Mouse (Mus musculus) layer of hippocampus, adult 2 months (tissue): ENCODE results near the gene Sell. TPM values are rescaled to one million over a fixed set of nuclear protein-coding genes. Genes with fewer than 3 reads are reported as not detected.
A peak's percentile ranks its signal among the peaks of the same experiment; 100 is the strongest.

Experiments
- DNase-seq, 2 experiments: peaks; one replicate each; pipeline ENCODE4 v3.0.0; 2022; ENCODE audit warnings: low spot score in 2 of 2
- H3K27ac ChIP-seq: fragments of 200-600 bp; 2 replicates; pipeline ENCODE4 v1.8.1; 2022
- H3K4me3 ChIP-seq: fragments of 200-600 bp; 2 replicates; pipeline ENCODE4 v1.8.1; 2022; ENCODE audit warnings: mild to moderate bottlenecking
- CTCF ChIP-seq: fragments of 200-600 bp; conservative IDR thresholded peaks from 2 replicates; pipeline ENCODE4 v1.8.1; 2022; ENCODE audit warnings: antibody characterized with exemption, mild to moderate bottlenecking, moderate library complexity
- total RNA-seq, 2 experiments: library from RNA; stranded (reverse); gene quantifications; 2 replicates each; pipeline ENCODE4 v1.2.3; 2021

Gene Sell
- total RNA-seq, 2 experiments from 2014 or later = 0.07 TPM; not detected in 1

DNA sequence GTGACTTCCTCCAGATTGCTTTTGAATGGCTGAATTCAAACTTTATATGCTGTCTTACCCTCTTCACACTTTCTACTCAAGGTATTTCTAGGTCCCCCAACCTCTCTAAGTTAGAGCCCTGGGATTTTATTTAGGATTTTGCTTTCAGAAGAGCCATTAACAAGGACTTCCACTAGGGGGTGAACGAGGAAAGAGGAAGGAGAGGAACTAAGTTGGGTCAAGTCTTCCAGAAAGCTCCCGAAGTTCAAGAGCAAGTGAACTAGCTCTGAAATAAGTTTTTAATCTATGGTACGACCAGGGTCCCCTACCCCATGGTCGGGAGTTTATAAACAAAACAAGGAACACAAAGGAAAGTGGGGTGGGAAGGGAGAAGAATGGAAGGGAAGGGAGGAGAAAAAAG is 504 bp upstream of the Sell start:
- H3K4me3 ChIP-seq = no peak overlapping the region
- no peak for DNase-seq
- TF ChIP-seq CTCF = peak; percentile 77
- H3K27ac ChIP-seq = no peak overlapping the region

DNA sequence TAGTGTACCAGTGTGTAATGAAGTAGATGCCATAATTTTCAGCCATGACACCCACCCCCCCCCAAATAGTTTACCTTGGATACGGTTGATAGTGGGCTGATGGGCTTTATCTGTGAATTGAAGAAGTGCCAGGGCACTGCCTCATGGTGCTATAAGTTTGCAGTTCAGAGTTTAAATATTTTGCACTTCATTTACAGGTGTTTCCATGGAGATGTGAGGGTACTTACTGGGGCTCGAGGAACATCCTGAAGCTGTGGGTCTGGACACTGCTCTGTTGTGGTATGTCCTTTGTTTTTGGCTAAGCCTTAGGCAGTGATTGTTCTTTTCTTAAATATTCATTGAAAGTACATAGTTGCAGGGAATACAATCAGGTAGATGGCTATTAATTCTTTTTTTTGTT is 1.1 kb downstream of the Sell start:
- no peak for DNase-seq
- no peak for TF ChIP-seq CTCF

DNA sequence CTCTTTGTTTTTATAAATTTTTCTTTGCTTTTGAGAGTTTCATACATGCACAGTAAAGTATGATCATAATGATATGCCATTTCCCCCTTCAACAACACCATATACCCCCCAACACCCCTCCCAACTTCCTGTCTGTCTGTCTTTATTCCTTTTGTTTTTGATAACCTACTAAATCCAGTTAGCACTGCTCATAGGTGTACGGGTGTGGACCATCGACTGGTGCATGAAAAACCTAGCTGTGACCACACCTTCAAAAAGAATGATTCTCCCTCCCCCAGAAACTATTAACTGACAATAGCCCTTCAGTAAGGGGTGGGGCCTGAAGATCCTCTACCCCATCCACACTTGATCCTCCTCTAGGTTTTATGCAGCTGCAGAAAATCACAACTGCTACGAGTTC is 2.0 kb downstream of the Sell start:
- TF ChIP-seq CTCF = no peak
- no peak overlapping the region for H3K27ac ChIP-seq
- no peak for DNase-seq
- no peak overlapping the region for H3K4me3 ChIP-seq

More for the DNA sequence above, 1.1 kb downstream of the Sell start:
- H3K27ac ChIP-seq = no peak overlapping the region
- H3K4me3 ChIP-seq = no peak overlapping the region

- Histone ChIP-seq H3K4me3 (no peak overlapping the region), H3K27ac (no peak overlapping the region)
- TF ChIP-seq CTCF = no peak
- DNase-seq = no peak
Measured at GRCm38 (mm10) chr1:164069261-164069660, 7.5 kb downstream of the Sell start.

GRCm38 (mm10) chr1:164070461-164070860 is 8.7 kb downstream of the Sell start:
- Histone ChIP-seq H3K27ac (no peak overlapping the region), H3K4me3 (no peak overlapping the region)
- no peak for DNase-seq
- TF ChIP-seq CTCF = no peak

GRCm38 (mm10) chr1:164071111-164071510 is 9.3 kb downstream of the Sell start:
- no peak for DNase-seq
- TF ChIP-seq CTCF = no peak

DNA sequence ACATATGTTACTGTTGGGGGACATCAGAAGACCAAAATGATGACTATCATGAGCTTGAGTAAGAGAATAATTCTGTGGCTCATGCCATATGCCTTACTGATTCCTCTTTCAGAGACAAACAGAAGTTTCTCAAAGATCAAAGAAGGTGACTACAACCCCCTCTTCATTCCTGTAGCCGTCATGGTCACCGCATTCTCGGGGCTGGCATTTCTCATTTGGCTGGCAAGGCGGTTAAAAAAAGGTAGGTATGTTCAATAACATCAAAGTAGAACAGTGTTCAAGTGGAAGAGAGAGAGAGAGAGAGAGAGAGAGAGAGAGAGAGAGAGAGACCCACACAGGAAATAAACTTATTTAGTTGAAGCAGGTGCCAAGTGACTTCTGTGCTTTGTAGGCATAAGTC is 10.2 kb downstream of the Sell start:
- DNase-seq = no peak
- Histone ChIP-seq H3K4me3 (no peak overlapping the region), H3K27ac (no peak overlapping the region)
- no peak for TF ChIP-seq CTCF

More at GRCm38 (mm10) chr1:164071111-164071510, 9.3 kb downstream of the Sell start:
- H3K27ac ChIP-seq = no peak overlapping the region
- H3K4me3 ChIP-seq = no peak overlapping the region

DNA sequence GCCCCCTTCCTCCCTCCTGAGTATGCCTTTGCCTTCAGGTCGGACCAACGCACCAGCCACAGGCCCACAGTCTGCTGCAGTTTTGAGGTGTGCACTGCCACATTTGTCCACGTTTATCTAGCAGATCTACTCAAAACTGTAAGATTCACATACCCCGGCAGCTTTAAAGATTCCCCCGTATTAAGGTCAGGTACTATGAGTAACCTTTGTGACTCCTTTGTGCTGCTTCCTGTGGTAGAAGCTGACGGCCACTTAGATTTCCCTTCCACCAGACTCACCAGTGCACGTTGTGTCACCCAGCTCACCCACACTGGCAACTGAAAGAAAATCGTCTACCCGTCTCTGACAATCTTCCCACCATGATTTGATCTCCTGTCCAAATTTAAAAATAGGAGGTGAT is 11.3 kb downstream of the Sell start:
- DNase-seq = no peak
- no peak for TF ChIP-seq CTCF
- no peak overlapping the region for H3K27ac ChIP-seq
- no peak overlapping the region for H3K4me3 ChIP-seq

- H3K27ac ChIP-seq = no peak overlapping the region
- DNase-seq = no peak
- no peak overlapping the region for H3K4me3 ChIP-seq
- TF ChIP-seq CTCF = no peak
Measured at GRCm38 (mm10) chr1:164073803-164074202, 12.0 kb downstream of the Sell start.

GRCm38 (mm10) chr1:164074606-164075140 is 12.9 kb downstream of the Sell start:
- no peak for TF ChIP-seq CTCF
- no peak for DNase-seq
- H3K4me3 ChIP-seq = no peak overlapping the region
- H3K27ac ChIP-seq = no peak overlapping the region

- H3K4me3 ChIP-seq = no peak overlapping the region
- H3K27ac ChIP-seq = no peak overlapping the region
- no peak for TF ChIP-seq CTCF
- DNase-seq = no peak
Measured at GRCm38 (mm10) chr1:164075416-164075815, 13.6 kb downstream of the Sell start.

DNA sequence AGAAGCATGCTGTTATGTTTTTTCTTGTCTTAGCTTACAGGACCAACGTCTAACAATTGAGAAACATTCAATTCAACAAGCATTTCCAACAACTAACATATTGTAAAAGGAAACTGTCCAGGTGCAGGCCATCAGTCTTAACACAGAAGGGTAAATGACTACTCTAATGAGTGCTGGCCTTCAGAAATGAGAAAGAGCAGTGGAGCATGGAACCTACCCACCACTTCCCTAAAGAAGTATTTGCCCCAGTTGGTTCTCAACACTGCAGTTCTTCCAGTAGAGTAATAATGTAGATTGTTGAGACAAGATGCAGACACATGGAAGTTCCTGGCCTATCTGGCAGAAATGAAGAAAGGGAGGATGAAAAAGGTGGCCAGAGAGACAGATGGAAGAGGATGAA is 14.7 kb downstream of the Sell start:
- Histone ChIP-seq H3K27ac (no peak overlapping the region), H3K4me3 (no peak overlapping the region)
- DNase-seq = no peak
- no peak for TF ChIP-seq CTCF

DNA sequence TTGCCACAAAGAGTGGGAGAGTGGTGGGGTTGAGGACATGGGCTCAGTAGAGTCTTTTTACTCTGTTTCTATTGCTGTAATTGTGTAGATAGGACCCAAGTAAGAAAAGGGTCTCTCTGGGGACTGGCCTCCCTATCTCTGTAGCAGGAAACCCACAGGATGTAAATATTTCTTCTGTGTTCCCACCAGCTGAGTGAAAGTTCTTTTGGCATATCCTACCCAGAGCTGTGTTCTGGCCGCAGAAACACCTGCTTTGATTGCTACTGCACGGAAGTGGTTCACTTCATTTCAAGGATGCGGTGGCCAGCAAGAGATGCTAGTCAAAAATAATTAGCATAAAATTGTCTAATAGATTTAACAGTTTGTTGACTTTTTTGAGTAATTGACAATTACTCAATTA is 15.2 kb downstream of the Sell start:
- no peak for TF ChIP-seq CTCF
- Histone ChIP-seq H3K4me3 (no peak overlapping the region), H3K27ac (no peak overlapping the region)
- no peak for DNase-seq

DNA sequence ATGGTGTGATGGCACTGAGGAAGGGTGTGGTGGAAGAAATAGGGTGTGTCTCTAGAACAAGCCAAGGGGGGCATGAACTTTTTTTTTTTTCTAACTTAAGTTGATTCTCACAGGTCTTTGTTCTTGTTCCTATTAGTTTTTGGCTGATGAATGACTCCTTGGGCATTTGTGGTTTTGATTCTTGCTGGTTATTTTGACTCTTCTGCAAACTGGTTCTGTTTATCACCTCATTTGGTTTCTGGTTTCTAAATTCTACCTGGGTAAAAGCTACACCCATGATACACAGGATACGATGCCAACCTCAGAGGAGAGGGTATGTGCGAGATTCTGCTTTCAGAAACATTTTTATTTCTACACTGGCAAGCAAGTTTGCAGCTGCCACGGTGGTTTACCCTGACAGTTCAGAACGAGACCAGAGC is 16.6 kb downstream of the Sell start:
- no peak overlapping the region for H3K27ac ChIP-seq
- DNase-seq = no peak
- H3K4me3 ChIP-seq = no peak overlapping the region
- TF ChIP-seq CTCF = no peak

- TF ChIP-seq CTCF = no peak
Measured at GRCm38 (mm10) chr1:164079091-164079490, 17.3 kb downstream of the Sell start.

More at GRCm38 (mm10) chr1:164079091-164079490, 17.3 kb downstream of the Sell start:
- DNase-seq = no peak
- Histone ChIP-seq H3K4me3 (no peak overlapping the region), H3K27ac (no peak overlapping the region)
